Mouse (Mus musculus) midbrain, embryonic 15.5 days (tissue): ENCODE data around the gene Slc12a4. TPM values are rescaled to one million over a fixed set of nuclear protein-coding genes. Genes with fewer than 3 reads are reported as not detected.

Experiments used
- ATAC-seq: fragments of 200-750 bp; cut with Nextera tagmentation; replicated peaks from 2 replicates; pipeline ENCODE4 v1.8.0; 2017; ENCODE audit warnings: moderate TSS enrichment
- H3K27ac ChIP-seq: fragments of 300-500 bp; sonication (generic); 2 replicates; pipeline ENCODE4 v1.5.1; 2015; ENCODE audit warnings: mild to moderate bottlenecking, inconsistent platforms
- H3K27me3 ChIP-seq: fragments of 300-500 bp; sonication (generic); replicated peaks from 2 replicates; pipeline ENCODE4 v1.6.1; 2015; ENCODE audit warnings: inconsistent platforms
- H3K36me3 ChIP-seq: fragments of 300-500 bp; sonication (generic); replicated peaks from 2 replicates; pipeline ENCODE4 v1.6.1; 2015; ENCODE audit warnings: inconsistent platforms
- H3K4me1 ChIP-seq: fragments of 300-500 bp; sonication (generic); 2 replicates; pipeline ENCODE4 v1.6.1; 2015; ENCODE audit warnings: inconsistent platforms
- H3K4me2 ChIP-seq: fragments of 300-500 bp; sonication (generic); 2 replicates; pipeline ENCODE4 v1.6.1; 2015; ENCODE audit warnings: inconsistent platforms, mild to moderate bottlenecking, moderate library complexity
- H3K4me3 ChIP-seq: fragments of 300-500 bp; sonication (generic); 2 replicates; pipeline ENCODE4 v1.5.1; 2015; ENCODE audit warnings: mild to moderate bottlenecking, inconsistent platforms
- H3K9ac ChIP-seq: fragments of 300-500 bp; sonication (generic); 2 replicates; pipeline ENCODE4 v1.6.1; 2015; ENCODE audit warnings: mild to moderate bottlenecking, inconsistent platforms
- H3K9me3 ChIP-seq: fragments of 300-500 bp; sonication (generic); 2 replicates; pipeline ENCODE4 v1.6.1; 2016; ENCODE audit warnings: inconsistent platforms
- WGBS: fragments of 180-500 bp; shearing (Covaris S2); methylation state at CpG from one replicate; pipeline ENCODE4 v1.1.7; 2015; ENCODE audit warnings: mixed read lengths; 5-methylcytosine and 5-hydroxymethylcytosine counted together
- polyA plus RNA-seq: library from polyadenylated mRNA; unstranded; fragments of >200 nt; fragmentation: Nextera tagmentation; extraction: Ambion mirVana; gene quantifications from 2 replicates; pipeline ENCODE4 v1.2.1, GENCODE M21; 2015

Slc12a4 gene
- polyA plus RNA-seq, 1 experiment from 2014 or later: 7.5 TPM

GRCm38 (mm10) chr8:105938306-105938669 is 27.6 kb downstream of the Slc12a4 start, which contains the start of gene Psmb10:
TSS of gene Psmb10 (minus strand) at chr8:105938444.
- no peaks in the 10 kb centered on the region for H3K36me3 ChIP-seq
- H3K9ac ChIP-seq: peak within 1 kb of the TSS; percentile 99
- no peak for ATAC-seq
- no peaks in the 10 kb centered on the region for H3K27me3 ChIP-seq
- 43% methylated on average over 4 of the region's 4 CpGs for WGBS
- peak within 1 kb of the TSS; percentile 97 for H3K27ac ChIP-seq
- H3K4me3 ChIP-seq: peak within 1 kb of the TSS; percentile 91
- peaks cover 19% of the 10 kb centered on the region for H3K4me1 ChIP-seq
- peak within 1 kb of the TSS; percentile 96 for H3K4me2 ChIP-seq
- H3K9me3 ChIP-seq: no peaks in the 10 kb centered on the region

GRCm38 (mm10) chr8:105937496-105938305 is 28.2 kb downstream of the Slc12a4 start:
- Histone ChIP-seq H3K4me1 (peaks cover 19% of the 10 kb centered on the region), H3K4me2 (peak overlapping the region; percentile 96), H3K27me3 (no peaks in the 10 kb centered on the region), H3K36me3 (no peaks in the 10 kb centered on the region), H3K9ac (peak overlapping the region; percentile 99), H3K4me3 (peak overlapping the region; percentile 91), H3K27ac (peak overlapping the region; percentile 97), H3K9me3 (no peaks in the 10 kb centered on the region)
- 2% methylated on average over 33 of the region's 33 CpGs for WGBS
- ATAC-seq: peak; percentile 65

GRCm38 (mm10) chr8:105936866-105937475 is 28.9 kb downstream of the Slc12a4 start:
- under 1% methylated on average over 30 of the region's 30 CpGs for WGBS
- peak; percentile 92 for ATAC-seq
- Histone ChIP-seq H3K27ac (peak overlapping the region; percentile 97), H3K4me3 (peak overlapping the region; percentile 91), H3K4me2 (peak overlapping the region; percentile 96), H3K27me3 (no peaks in the 10 kb centered on the region), H3K4me1 (peaks cover 19% of the 10 kb centered on the region), H3K9me3 (no peaks in the 10 kb centered on the region), H3K9ac (peak overlapping the region; percentile 99), H3K36me3 (0 out of 2 replicates have a peak, but pooled peaks cover 2% of the 10 kb centered on the region)

- 0 out of 2 replicates have a peak, but pooled peaks cover 2% of the 10 kb centered on the region for H3K36me3 ChIP-seq
- H3K27ac ChIP-seq: peak overlapping the region; percentile 97
- ATAC-seq: 0 out of 2 replicates have a peak, but pooled peaks have one; percentile 0
- peak overlapping the region; percentile 96 for H3K4me2 ChIP-seq
- no peaks in the 10 kb centered on the region for H3K27me3 ChIP-seq
- H3K4me1 ChIP-seq: peaks cover 19% of the 10 kb centered on the region
- peak overlapping the region; percentile 99 for H3K9ac ChIP-seq
- H3K9me3 ChIP-seq: no peaks in the 10 kb centered on the region
- H3K4me3 ChIP-seq: peak overlapping the region; percentile 91
- 29% methylated on average over 7 of the region's 7 CpGs for WGBS
These were observed 29.9 kb downstream of the Slc12a4 start for GRCm38 (mm10) chr8:105935863-105936603.

- Histone ChIP-seq H3K9me3 (no peaks in the 10 kb centered on the region), H3K36me3 (0 out of 2 replicates have a peak, but pooled peaks cover 2% of the 10 kb centered on the region), H3K27ac (no peak overlapping the region), H3K4me2 (no peak overlapping the region), H3K4me1 (peaks cover 22% of the 10 kb centered on the region), H3K27me3 (no peaks in the 10 kb centered on the region), H3K9ac (no peak overlapping the region), H3K4me3 (no peak overlapping the region)
- ATAC-seq: no peak
- 90% methylated on average over 6 of the region's 6 CpGs for WGBS
These were observed 30.8 kb downstream of the Slc12a4 start for GRCm38 (mm10) chr8:105935105-105935504.

- Histone ChIP-seq H3K9ac (no peak within 1 kb of the TSS), H3K36me3 (0 out of 2 replicates have a peak, but pooled peaks cover 2% of the 10 kb centered on the region), H3K4me3 (no peak within 1 kb of the TSS), H3K4me1 (peaks cover 22% of the 10 kb centered on the region), H3K27me3 (no peaks in the 10 kb centered on the region), H3K27ac (no peak within 1 kb of the TSS), H3K4me2 (no peak within 1 kb of the TSS), H3K9me3 (no peaks in the 10 kb centered on the region)
- no peak for ATAC-seq
- 97% methylated on average over 2 of the region's 2 CpGs for WGBS
These were observed 32.1 kb downstream of the Slc12a4 start, which contains the start of gene Ctrl for GRCm38 (mm10) chr8:105933762-105934161. TSS of gene Ctrl (minus strand) at chr8:105933862.

- 91% methylated on average over 11 of the region's 11 CpGs for whole genome bisulfite sequencing
- ATAC-seq: no peak
- no peak overlapping the region for H3K9ac ChIP-seq
These were observed 33.4 kb downstream of the Slc12a4 start for GRCm38 (mm10) chr8:105932525-105932924.

GRCm38 (mm10) chr8:105931271-105931670 is 34.6 kb downstream of the Slc12a4 start:
- H3K4me2 ChIP-seq: no peak overlapping the region
- H3K27me3 ChIP-seq: no peaks in the 10 kb centered on the region
- H3K4me3 ChIP-seq: no peak overlapping the region
- WGBS: 92% methylated on average over 3 of the region's 3 CpGs
- H3K27ac ChIP-seq: no peak overlapping the region
- H3K36me3 ChIP-seq: 0 out of 2 replicates have a peak, but pooled peaks cover 2% of the 10 kb centered on the region
- H3K9ac ChIP-seq: no peak overlapping the region
- ATAC-seq: peak; percentile 16; the same call in 1 of the 2 replicates
- peaks cover 11% of the 10 kb centered on the region for H3K4me1 ChIP-seq
- H3K9me3 ChIP-seq: no peaks in the 10 kb centered on the region

More at GRCm38 (mm10) chr8:105932525-105932924, 33.4 kb downstream of the Slc12a4 start:
- Histone ChIP-seq H3K27ac (no peak overlapping the region), H3K36me3 (0 out of 2 replicates have a peak, but pooled peaks cover 2% of the 10 kb centered on the region), H3K4me3 (no peak overlapping the region), H3K4me1 (peaks cover 15% of the 10 kb centered on the region), H3K27me3 (no peaks in the 10 kb centered on the region), H3K9me3 (no peaks in the 10 kb centered on the region), H3K4me2 (no peak overlapping the region)

GRCm38 (mm10) chr8:105930602-105931001 is 35.3 kb downstream of the Slc12a4 start:
- H3K27ac ChIP-seq: peak overlapping the region; percentile 68
- no peaks in the 10 kb centered on the region for H3K27me3 ChIP-seq
- no peak overlapping the region for H3K4me3 ChIP-seq
- H3K4me2 ChIP-seq: no peak overlapping the region
- H3K9me3 ChIP-seq: no peaks in the 10 kb centered on the region
- H3K36me3 ChIP-seq: 0 out of 2 replicates have a peak, but pooled peaks cover 2% of the 10 kb centered on the region
- ATAC-seq: peak; percentile 74
- 13% methylated on average over 8 of the region's 8 CpGs for WGBS
- peak overlapping the region; percentile 3; the same call in 1 of the 2 replicates for H3K9ac ChIP-seq
- H3K4me1 ChIP-seq: peaks cover 4% of the 10 kb centered on the region

- Histone ChIP-seq H3K4me3 (no peak overlapping the region), H3K9ac (no peak overlapping the region), H3K4me2 (no peak overlapping the region), H3K27ac (no peak overlapping the region), H3K9me3 (no peaks in the 10 kb centered on the region), H3K36me3 (no peaks in the 10 kb centered on the region), H3K27me3 (no peaks in the 10 kb centered on the region), H3K4me1 (no peaks in the 10 kb centered on the region)
- ATAC-seq: no peak
- WGBS: 73% methylated on average over 3 of the region's 3 CpGs
These were observed 40.8 kb downstream of the Slc12a4 start for GRCm38 (mm10) chr8:105925123-105925522.

GRCm38 (mm10) chr8:105919390-105919789 is 46.5 kb downstream of the Slc12a4 start:
- Histone ChIP-seq H3K4me1 (no peaks in the 10 kb centered on the region), H3K9me3 (no peaks in the 10 kb centered on the region), H3K27me3 (no peaks in the 10 kb centered on the region), H3K9ac (no peak overlapping the region), H3K4me2 (no peak overlapping the region), H3K36me3 (0 out of 2 replicates have a peak, but pooled peaks cover 4% of the 10 kb centered on the region), H3K27ac (no peak overlapping the region), H3K4me3 (no peak overlapping the region)
- WGBS: 89% methylated on average over 3 of the region's 3 CpGs
- no peak for ATAC-seq
